Mouse (Mus musculus) embryo, embryonic 10 days (tissue): ENCODE measurements around the gene Abcd4.

Source experiments
- DNase-seq: peaks from one replicate; pipeline ENCODE4 v3.0.0-alpha.2; 2015; ENCODE audit warnings: low spot score

Abcd4 gene

GRCm38 (mm10) chr12:84616977-84617630 lies at the start of gene Abcd4:
TSS of gene Abcd4 (minus strand) at chr12:84617413.
- peak; percentile 96 for DNase-seq

GRCm38 (mm10) chr12:84653912-84654311 lies 36.7 kb upstream of the Abcd4 start:
- DNase-seq = peak; percentile 81

- DNase-seq = no peak
Observed at GRCm38 (mm10) chr12:84650234-84650633, 33.0 kb upstream of the Abcd4 start.

- DNase-seq = no peak
Observed at GRCm38 (mm10) chr12:84640654-84641053, 23.4 kb upstream of the Abcd4 start, which contains the start of gene Vrtn. TSS of gene Vrtn (plus strand) at chr12:84641019.

- no peak for DNase-seq
Observed at GRCm38 (mm10) chr12:84640253-84640652, 23.0 kb upstream of the Abcd4 start.

GRCm38 (mm10) chr12:84631867-84632266 lies 14.7 kb upstream of the Abcd4 start:
- no peak for DNase-seq

- peak; percentile 21 for DNase-seq
Observed at GRCm38 (mm10) chr12:84625116-84625515, 7.9 kb upstream of the Abcd4 start.

GRCm38 (mm10) chr12:84624601-84625000 lies 7.4 kb upstream of the Abcd4 start:
- DNase-seq = no peak

GRCm38 (mm10) chr12:84620975-84621374 lies 3.8 kb upstream of the Abcd4 start:
- peak; percentile 36 for DNase-seq

GRCm38 (mm10) chr12:84617663-84618062 lies 450 bp upstream of the Abcd4 start:
- peak; percentile 34 for DNase-seq

- DNase-seq = no peak
Observed at GRCm38 (mm10) chr12:84614524-84614923, 2.7 kb downstream of the Abcd4 start.

GRCm38 (mm10) chr12:84614001-84614400 lies 3.2 kb downstream of the Abcd4 start:
- DNase-seq = no peak

GRCm38 (mm10) chr12:84612518-84612917 lies 4.7 kb downstream of the Abcd4 start:
- DNase-seq = no peak

GRCm38 (mm10) chr12:84611718-84612117 lies 5.5 kb downstream of the Abcd4 start:
- no peak for DNase-seq

- no peak for DNase-seq
Observed at GRCm38 (mm10) chr12:84605860-84606259, 11.4 kb downstream of the Abcd4 start.

- DNase-seq = no peak
Observed at GRCm38 (mm10) chr12:84604001-84604400, 13.2 kb downstream of the Abcd4 start.

- DNase-seq = no peak
Observed at GRCm38 (mm10) chr12:84598324-84598723, 18.9 kb downstream of the Abcd4 start.

GRCm38 (mm10) chr12:84589825-84590761 lies 27.1 kb downstream of the Abcd4 start:
- DNase-seq = peak; percentile 95

- no peak for DNase-seq
Observed at GRCm38 (mm10) chr12:84581285-84581684, 35.9 kb downstream of the Abcd4 start.

- DNase-seq = no peak
Observed at GRCm38 (mm10) chr12:84578440-84578770, 38.8 kb downstream of the Abcd4 start.

GRCm38 (mm10) chr12:84577768-84578439 lies 39.3 kb downstream of the Abcd4 start:
- no peak for DNase-seq

- no peak for DNase-seq
Observed at GRCm38 (mm10) chr12:84573094-84573493, 44.1 kb downstream of the Abcd4 start.

- no peak for DNase-seq
Observed at GRCm38 (mm10) chr12:84572341-84572720, 44.9 kb downstream of the Abcd4 start.
